Mouse (Mus musculus) liver, embryonic 11.5 days (tissue): ENCODE results near the gene Mgmt. TPM values are rescaled to one million over a fixed set of nuclear protein-coding genes. Genes with fewer than 3 reads are reported as not detected.

ENCODE experiments used
- ATAC-seq: fragments of 200-750 bp; cut with Nextera tagmentation; replicated peaks from 2 replicates; pipeline ENCODE4 v1.8.0; 2017; ENCODE audit warnings: moderate number of reproducible peaks, mild to moderate bottlenecking, moderate TSS enrichment, moderate library complexity; ENCODE audit not compliant: low FRiP score
- DNase-seq: peaks from one replicate; pipeline ENCODE4 v3.0.0-alpha.2; 2017; ENCODE audit warnings: low spot score
- H3K27ac ChIP-seq: fragments of 300-500 bp; sonication (generic); 2 replicates; pipeline ENCODE4 v1.5.1; 2014; ENCODE audit warnings: mild to moderate bottlenecking, low read depth, low read length, control low read depth
- H3K27me3 ChIP-seq: fragments of 300-500 bp; sonication (generic); replicated peaks from 2 replicates; pipeline ENCODE4 v1.6.1; 2014; ENCODE audit warnings: low read length, mixed read lengths; ENCODE audit not compliant: control insufficient read depth, insufficient read depth
- H3K36me3 ChIP-seq: fragments of 300-500 bp; sonication (generic); 2 replicates; pipeline ENCODE4 v1.6.1; 2014; ENCODE audit warnings: mild to moderate bottlenecking, low read length, moderate library complexity, mixed read lengths; ENCODE audit not compliant: control insufficient read depth, insufficient read depth
- H3K4me1 ChIP-seq: fragments of 300-500 bp; sonication (generic); replicated peaks from 2 replicates; pipeline ENCODE4 v1.6.1; 2014; ENCODE audit warnings: low read length, mixed read lengths; ENCODE audit not compliant: control insufficient read depth, insufficient read depth
- H3K4me2 ChIP-seq: fragments of 300-500 bp; sonication (generic); 2 replicates; pipeline ENCODE4 v1.6.1; 2014; ENCODE audit warnings: mild to moderate bottlenecking, control low read depth, moderate library complexity
- H3K4me3 ChIP-seq: fragments of 300-500 bp; sonication (generic); 2 replicates; pipeline ENCODE4 v1.5.1; 2014; ENCODE audit warnings: low read depth, low read length, control low read depth
- H3K9ac ChIP-seq: fragments of 300-500 bp; sonication (generic); 2 replicates; pipeline ENCODE4 v1.6.1; 2014; ENCODE audit warnings: low read depth, low read length, control low read depth
- H3K9me3 ChIP-seq: fragments of 300-500 bp; sonication (generic); 2 replicates; pipeline ENCODE4 v1.6.1; 2016; ENCODE audit warnings: low read length, inconsistent platforms, mixed read lengths; ENCODE audit not compliant: control insufficient read depth
- WGBS: fragments of 180-500 bp; shearing (Covaris S2); extraction: QIAGEN DNeasy Blood & Tissue Kit; methylation state at CpG from one replicate; pipeline ENCODE4 v1.1.7; 2014; 5-methylcytosine and 5-hydroxymethylcytosine counted together
- polyA plus RNA-seq: library from polyadenylated mRNA; unstranded; fragments of >200 nt; fragmentation: Nextera tagmentation; extraction: Ambion mirVana; gene quantifications from 2 replicates; pipeline ENCODE4 v1.2.1, GENCODE M21; 2014

Gene Mgmt
- polyA plus RNA-seq, 1 experiment from 2014 or later = 6.5 TPM

- H3K27ac ChIP-seq = no peak overlapping the region
- H3K27me3 ChIP-seq = no peaks in the 10 kb centered on the region
- 85% methylated on average over 1 of the region's 1 CpGs for whole genome bisulfite sequencing
- no peak for ATAC-seq
- H3K4me3 ChIP-seq = no peak overlapping the region
- no peak overlapping the region for H3K4me2 ChIP-seq
- no peak for DNase-seq
- H3K9ac ChIP-seq = no peak overlapping the region
- H3K9me3 ChIP-seq = no peaks in the 10 kb centered on the region
- no peaks in the 10 kb centered on the region for H3K36me3 ChIP-seq
- no peaks in the 10 kb centered on the region for H3K4me1 ChIP-seq
Observed at GRCm38 (mm10) chr7:137075301-137075700, 180.9 kb downstream of the Mgmt start.

- H3K27ac ChIP-seq = no peak overlapping the region
- no peaks in the 10 kb centered on the region for H3K36me3 ChIP-seq
- WGBS = 86% methylated on average over 4 of the region's 4 CpGs
- DNase-seq (no peak), ATAC-seq (no peak)
- no peaks in the 10 kb centered on the region for H3K4me1 ChIP-seq
- no peaks in the 10 kb centered on the region for H3K27me3 ChIP-seq
- H3K4me2 ChIP-seq = no peak overlapping the region
- H3K9ac ChIP-seq = no peak overlapping the region
- H3K9me3 ChIP-seq = no peaks in the 10 kb centered on the region
- H3K4me3 ChIP-seq = no peak overlapping the region
Observed at GRCm38 (mm10) chr7:137080171-137080570, 185.8 kb downstream of the Mgmt start.

- ATAC-seq (no peak), DNase-seq (no peak)
- H3K4me1 ChIP-seq = no peaks in the 10 kb centered on the region; the same call in 1 of the 2 replicates
- no peak overlapping the region for H3K4me2 ChIP-seq
- H3K9ac ChIP-seq = no peak overlapping the region
- H3K27ac ChIP-seq = no peak overlapping the region
- H3K36me3 ChIP-seq = no peaks in the 10 kb centered on the region
- H3K9me3 ChIP-seq = no peaks in the 10 kb centered on the region
- no peak overlapping the region for H3K4me3 ChIP-seq
- no peaks in the 10 kb centered on the region for H3K27me3 ChIP-seq
- 83% methylated on average over 6 of the region's 6 CpGs for WGBS
Observed at GRCm38 (mm10) chr7:137082171-137082570, 187.8 kb downstream of the Mgmt start.

GRCm38 (mm10) chr7:137084651-137085050 lies 190.2 kb downstream of the Mgmt start:
- Histone ChIP-seq H3K4me3 (no peak overlapping the region), H3K9ac (no peak overlapping the region), H3K27ac (no peak overlapping the region), H3K4me1 (no peaks in the 10 kb centered on the region; the same call in 1 of the 2 replicates), H3K4me2 (no peak overlapping the region), H3K9me3 (no peaks in the 10 kb centered on the region), H3K27me3 (no peaks in the 10 kb centered on the region), H3K36me3 (no peaks in the 10 kb centered on the region)
- ATAC-seq = no peak
- WGBS = 90% methylated on average over 7 of the region's 7 CpGs
- DNase-seq = no peak

- Histone ChIP-seq H3K4me2 (no peak overlapping the region), H3K27ac (no peak overlapping the region), H3K9me3 (no peaks in the 10 kb centered on the region), H3K9ac (no peak overlapping the region), H3K27me3 (no peaks in the 10 kb centered on the region), H3K4me1 (no peaks in the 10 kb centered on the region; the same call in 1 of the 2 replicates), H3K4me3 (no peak overlapping the region), H3K36me3 (no peaks in the 10 kb centered on the region)
- WGBS = 62% methylated on average over 14 of the region's 14 CpGs
- ATAC-seq = no peak
- DNase-seq = no peak
Observed at GRCm38 (mm10) chr7:137085969-137086606, 191.7 kb downstream of the Mgmt start.

DNA sequence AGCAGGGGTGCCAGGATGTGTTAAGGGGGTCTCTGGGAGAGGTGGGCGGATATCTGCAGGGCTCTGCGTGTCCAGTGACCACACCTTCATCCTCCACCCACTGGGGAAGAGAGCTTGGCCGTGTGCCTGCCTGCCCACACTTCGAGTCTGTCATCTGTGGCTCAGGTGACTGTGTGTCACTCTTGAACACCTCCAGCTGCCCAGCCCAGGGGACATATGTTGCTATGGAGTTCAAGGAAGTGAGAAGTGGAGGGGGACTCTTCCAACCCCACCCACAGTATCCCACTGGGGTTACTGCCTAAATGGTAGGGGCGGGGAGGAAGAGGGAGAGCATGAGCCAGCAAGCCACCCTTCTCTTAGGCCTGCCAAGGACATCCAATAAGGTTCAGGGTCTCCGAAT lies 192.7 kb downstream of the Mgmt start:
- DNase-seq (no peak), ATAC-seq (no peak)
- Histone ChIP-seq H3K4me2 (no peak overlapping the region), H3K4me1 (no peaks in the 10 kb centered on the region; the same call in 1 of the 2 replicates), H3K27ac (no peak overlapping the region), H3K27me3 (no peaks in the 10 kb centered on the region), H3K9me3 (no peaks in the 10 kb centered on the region), H3K9ac (no peak overlapping the region), H3K4me3 (no peak overlapping the region), H3K36me3 (no peaks in the 10 kb centered on the region)
- WGBS = 60% methylated on average over 6 of the region's 6 CpGs

GRCm38 (mm10) chr7:137088141-137088540 lies 193.7 kb downstream of the Mgmt start:
- ATAC-seq (no peak), DNase-seq (no peak)
- no peaks in the 10 kb centered on the region for H3K9me3 ChIP-seq
- no peak overlapping the region for H3K4me3 ChIP-seq
- H3K4me1 ChIP-seq = no peaks in the 10 kb centered on the region; the same call in 1 of the 2 replicates
- H3K4me2 ChIP-seq = no peak overlapping the region
- H3K9ac ChIP-seq = no peak overlapping the region
- no peaks in the 10 kb centered on the region for H3K36me3 ChIP-seq
- no peaks in the 10 kb centered on the region for H3K27me3 ChIP-seq
- no peak overlapping the region for H3K27ac ChIP-seq
- 78% methylated on average over 6 of the region's 6 CpGs for WGBS

GRCm38 (mm10) chr7:137094551-137094950 lies 200.1 kb downstream of the Mgmt start:
- WGBS = 82% methylated on average over 1 of the region's 1 CpGs
- H3K9ac ChIP-seq = no peak overlapping the region
- no peak overlapping the region for H3K4me2 ChIP-seq
- DNase-seq = no peak
- no peaks in the 10 kb centered on the region for H3K4me1 ChIP-seq
- H3K27ac ChIP-seq = no peak overlapping the region
- no peaks in the 10 kb centered on the region for H3K36me3 ChIP-seq
- no peaks in the 10 kb centered on the region for H3K9me3 ChIP-seq
- no peak overlapping the region for H3K4me3 ChIP-seq
- no peaks in the 10 kb centered on the region for H3K27me3 ChIP-seq
- no peak for ATAC-seq

GRCm38 (mm10) chr7:137095702-137096101 lies 201.3 kb downstream of the Mgmt start:
- DNase-seq (no peak), ATAC-seq (no peak)
- no peak overlapping the region for H3K9ac ChIP-seq
- no peak overlapping the region for H3K4me3 ChIP-seq
- no peaks in the 10 kb centered on the region for H3K36me3 ChIP-seq
- no peaks in the 10 kb centered on the region for H3K4me1 ChIP-seq
- no peak overlapping the region for H3K27ac ChIP-seq
- no peak overlapping the region for H3K4me2 ChIP-seq
- no peaks in the 10 kb centered on the region for H3K9me3 ChIP-seq
- no peaks in the 10 kb centered on the region for H3K27me3 ChIP-seq
- 83% methylated on average over 1 of the region's 1 CpGs for WGBS
